In the genomic region with DNA sequence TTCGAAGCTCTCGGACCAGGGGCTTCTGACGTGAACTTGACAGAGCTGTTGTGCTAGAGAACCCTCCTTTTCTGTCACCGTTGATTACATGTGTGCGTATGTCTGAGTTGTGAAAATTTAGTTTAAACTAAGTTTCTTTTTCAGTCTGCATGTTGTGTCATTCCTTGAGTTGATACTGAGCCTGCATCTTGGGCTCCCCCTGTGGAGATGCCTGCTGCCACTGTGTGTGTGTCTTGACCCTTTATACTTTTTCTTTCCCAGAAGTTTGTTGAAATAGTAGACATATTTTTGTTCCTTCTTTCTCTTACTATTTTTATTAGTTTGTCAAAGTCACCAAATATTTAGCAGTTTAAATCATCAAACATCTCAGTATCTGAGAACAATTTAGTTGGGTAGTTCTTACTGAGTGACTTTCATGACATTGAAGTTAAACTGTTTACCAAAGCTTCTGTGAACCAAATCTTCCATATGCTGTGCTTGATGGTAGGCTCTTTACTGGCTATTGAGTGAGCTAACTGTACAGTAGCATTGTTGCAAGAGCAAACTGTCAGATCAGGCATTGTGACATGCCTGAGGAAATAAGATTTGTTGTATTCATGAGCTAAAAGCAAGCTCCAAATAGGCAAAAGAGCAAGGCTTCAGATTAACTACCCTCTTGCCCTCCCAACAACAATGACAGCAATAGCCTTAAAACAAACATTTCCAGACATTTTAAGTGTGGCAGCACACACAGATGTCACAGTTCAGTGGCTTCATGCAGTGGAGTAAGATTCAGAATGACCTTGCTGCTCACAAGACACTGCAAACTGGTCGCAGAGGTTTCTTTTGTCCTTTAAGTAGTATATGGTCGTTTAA, we compare ENCODE assay signal across 18 mouse cellular contexts. TPM values are rescaled to one million over a fixed set of nuclear protein-coding genes. Genes with fewer than 3 reads are reported as not detected.
DNase-seq lines count a peak whose midpoint lies in the region; ATAC-seq lines count a peak whose summit lies in the region.
"Had no signal": no experiment of that assay in that cellular context is flagged by ENCODE, and none has a peak within 500 bp of the region (broad histone marks: within the 10 kb centered on the region; RNA-seq: fewer than 3 reads in every experiment).

No protein-coding gene starts in this region.

- ATAC-seq in heart, embryonic 13.5 days (ENCODE audit: extremely low read depth, insufficient number of reproducible peaks, low FRiP score, low TSS enrichment), result no peak
- peak; percentile 91 for ATAC-seq in lung, embryonic 16.5 days (ENCODE audit: low read depth)
- ATAC-seq in liver, embryonic 13.5 days (ENCODE audit: low read depth), result peak; percentile 45
- ATAC-seq: forebrain, embryonic 16.5 days; midbrain, embryonic 13.5 days had no signal

- no peak overlapping the region for H3K9ac ChIP-seq in heart, embryonic 13.5 days
- H3K9ac ChIP-seq in lung, embryonic 16.5 days (ENCODE audit: low read length), result no peak overlapping the region
- 0 out of 2 replicates have a peak overlapping the region, but pooled peaks have one; percentile 27 for H3K9ac ChIP-seq in liver, embryonic 13.5 days
- H3K9ac ChIP-seq: hindbrain, embryonic 13.5 days; midbrain, embryonic 13.5 days had no signal

- DNase-seq in heart, adult 8-10 months (ENCODE audit: low spot score), result no peak
- DNase-seq in lung, postnatal 36 days, result no peak
- DNase-seq in liver, embryonic 13.5 days, result no peak
- DNase-seq in retina, embryonic 14.5 days (ENCODE audit: low spot score), result no peak
- DNase-seq in thymus, postnatal 4 days, result no peak
- DNase-seq: cerebellum, adult 18-20 months; cerebellum, postnatal 36 days; heart, adult 11 months; heart, postnatal 14 days; thymus, postnatal 25 days had no signal

- H3K9me3 ChIP-seq in heart, embryonic 13.5 days, result no peaks in the 10 kb centered on the region
- no peaks in the 10 kb centered on the region for H3K9me3 ChIP-seq in lung, embryonic 16.5 days (ENCODE audit: control insufficient read depth, low read length)
- no peaks in the 10 kb centered on the region for H3K9me3 ChIP-seq in liver, embryonic 13.5 days (replicated peaks)
- H3K9me3 ChIP-seq: embryonic facial prominence, embryonic 10.5 days; hindbrain, embryonic 13.5 days; midbrain, embryonic 13.5 days had no signal

- H3K4me1 ChIP-seq in heart, embryonic 13.5 days, result peaks cover 12% of the 10 kb centered on the region; the same call in 1 of the 2 replicates
- no peaks in the 10 kb centered on the region for H3K4me1 ChIP-seq in lung, embryonic 16.5 days (replicated peaks; ENCODE audit: control insufficient read depth, insufficient read depth, low read length)
- H3K4me1 ChIP-seq in liver, embryonic 13.5 days (replicated peaks), result peaks cover 22% of the 10 kb centered on the region
- H3K4me1 ChIP-seq: embryonic facial prominence, embryonic 10.5 days; hindbrain, embryonic 13.5 days; midbrain, embryonic 13.5 days had no signal

- no peak overlapping the region for H3K4me3 ChIP-seq in heart, embryonic 13.5 days
- H3K4me3 ChIP-seq in lung, embryonic 16.5 days (ENCODE audit: low read length), result no peak overlapping the region
- H3K4me3 ChIP-seq in liver, embryonic 13.5 days (replicated peaks), result no peak overlapping the region
- H3K4me3 ChIP-seq: embryonic facial prominence, embryonic 10.5 days; hindbrain, embryonic 13.5 days; midbrain, embryonic 13.5 days had no signal

- peak overlapping the region; percentile 10; the same call in 1 of the 2 replicates for H3K27ac ChIP-seq in heart, embryonic 13.5 days (replicated peaks)
- H3K27ac ChIP-seq in lung, embryonic 16.5 days (ENCODE audit: low read length), result peak overlapping the region; percentile 73
- H3K27ac ChIP-seq in liver, embryonic 13.5 days, result peak overlapping the region; percentile 75
- H3K27ac ChIP-seq: embryonic facial prominence, embryonic 10.5 days; hindbrain, embryonic 13.5 days; macrophage; midbrain, embryonic 13.5 days; stomach, postnatal 0 days had no signal

- peaks cover 50% of the 10 kb centered on the region for H3K36me3 ChIP-seq in heart, embryonic 13.5 days
- peaks cover 2% of the 10 kb centered on the region; the same call in 1 of the 2 replicates for H3K36me3 ChIP-seq in lung, embryonic 16.5 days (ENCODE audit: control insufficient read depth, insufficient read depth, low read length)
- H3K36me3 ChIP-seq in liver, embryonic 13.5 days, result peaks cover 34% of the 10 kb centered on the region

- H3K4me2 ChIP-seq in heart, embryonic 13.5 days, result 0 out of 2 replicates have a peak overlapping the region, but pooled peaks have one; percentile 20
- H3K4me2 ChIP-seq in lung, embryonic 16.5 days (ENCODE audit: low read depth, low read length), result no peak overlapping the region
- peak overlapping the region; percentile 34; the same call in 1 of the 2 replicates for H3K4me2 ChIP-seq in liver, embryonic 13.5 days
- H3K4me2 ChIP-seq: hindbrain, embryonic 13.5 days; midbrain, embryonic 13.5 days had no signal

- WGBS in heart, embryonic 13.5 days, result 87% methylated on average over 7 of the region's 7 CpGs
- 63% methylated on average over 7 of the region's 7 CpGs for WGBS in lung, embryonic 16.5 days
- 80% methylated on average over 7 of the region's 7 CpGs for WGBS in liver, embryonic 13.5 days (ENCODE audit: insufficient replicate concordance)

- no peaks in the 10 kb centered on the region for H3K27me3 ChIP-seq in heart, embryonic 13.5 days (replicated peaks)
- H3K27me3 ChIP-seq in lung, embryonic 16.5 days (ENCODE audit: control insufficient read depth, insufficient read depth, low read depth, low read length), result no peaks in the 10 kb centered on the region
- no peaks in the 10 kb centered on the region for H3K27me3 ChIP-seq in liver, embryonic 13.5 days
- H3K27me3 ChIP-seq: hindbrain, embryonic 13.5 days; midbrain, embryonic 13.5 days had no signal

RNA-seq across cellular contexts. Expression of gene Rngtt, which starts 33.0 kb away (rescaled TPM):
- 14.9 and 15.9 TPM in 2 replicates for polyA plus RNA-seq in heart, embryonic 13.5 days (2015; fragmentation: Nextera tagmentation; extraction: Ambion mirVana)
- total RNA-seq in heart, adult 8-10 months (2022), result 10 to 100 TPM in 1 of 4 experiments, 1 to 10 TPM in 3; 8.7 to 10.4 (median 9.3) TPM
- polyA plus RNA-seq in lung, embryonic 16.5 days (2015; fragmentation: Nextera tagmentation; extraction: Ambion mirVana), result 20.0 and 22.0 TPM in 2 replicates
- 16.4 and 23.7 TPM in 2 replicates for polyA plus RNA-seq in liver, embryonic 13.5 days (2015; fragmentation: Nextera tagmentation; extraction: Ambion mirVana)

RNA-seq across cellular contexts. Expression of gene Pnrc1, which starts 53.1 kb away (rescaled TPM):
- 72.8 and 80.0 TPM in 2 replicates for polyA plus RNA-seq in heart, embryonic 13.5 days (2015; fragmentation: Nextera tagmentation; extraction: Ambion mirVana)
- total RNA-seq in heart, adult 8-10 months (2022), result 100 to 1,000 TPM; 105 to 165 (median 142) TPM
- polyA plus RNA-seq in lung, embryonic 16.5 days (2015; fragmentation: Nextera tagmentation; extraction: Ambion mirVana), result 108 and 118 TPM in 2 replicates
- 28.4 and 33.6 TPM in 2 replicates for polyA plus RNA-seq in liver, embryonic 13.5 days (2015; fragmentation: Nextera tagmentation; extraction: Ambion mirVana)

Comparison
In these comparisons a context has a peak if more than half of its experiments do, and no peak if none do; other contexts are left out.
1. H3K27ac ChIP-seq: peak in every context shown above with its lines; median percentile 75 in liver, embryonic 13.5 days; 73 in lung, embryonic 16.5 days; 10 in heart, embryonic 13.5 days.